Mouse (Mus musculus) lung, adult 2 months (tissue): ENCODE measurements around the gene Gm6583.

Experiments
- CTCF ChIP-seq: fragments of 200-500 bp; IDR thresholded peaks from 2 replicates; pipeline ENCODE4 v1.5.1; 2011; ENCODE audit warnings: mild to moderate bottlenecking, low read length, control low read depth; ENCODE audit not compliant: insufficient read depth
- POLR2A ChIP-seq: fragments of 200-500 bp; IDR thresholded peaks from 2 replicates; pipeline ENCODE4 v1.6.1; 2011; ENCODE audit warnings: low read depth, mild to moderate bottlenecking, control low read depth, low read length, borderline replicate concordance; ENCODE audit errors: extremely low read depth

DNA sequence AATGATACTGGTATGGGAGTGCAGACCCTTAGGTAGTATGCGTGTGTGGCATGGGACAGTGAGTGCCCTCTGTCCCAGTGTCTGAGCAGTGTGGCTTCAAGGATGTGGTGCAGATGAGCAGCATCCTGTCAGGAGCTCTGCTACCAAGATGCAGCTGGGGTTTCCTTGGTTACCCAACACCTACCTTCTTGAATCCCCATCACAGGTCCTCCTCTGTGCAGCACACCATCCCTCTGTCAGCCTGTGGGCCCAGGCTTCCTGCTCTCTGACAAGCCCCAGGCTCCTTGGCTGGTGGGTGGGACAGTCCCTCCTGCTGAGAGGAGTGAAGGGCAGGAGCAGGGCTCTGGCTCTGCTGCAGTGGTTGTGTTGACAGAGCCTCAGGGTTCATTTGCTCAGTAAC, 21.5 kb upstream of the Gm6583 start:
- TF ChIP-seq CTCF (no peak), POLR2A (no peak)
